Mouse (Mus musculus) G1E (cell line): Measurements from ENCODE around the gene Clic4.

ENCODE experiments used
- CTCF ChIP-seq: IDR thresholded peaks from 2 replicates; pipeline ENCODE4 v1.5.1; 2012; ENCODE audit warnings: low read depth, low read length, inconsistent platforms, mixed read lengths
- GATA1 ChIP-seq: IDR thresholded peaks from 2 replicates; pipeline ENCODE4 v1.6.1; 2012; ENCODE audit warnings: borderline replicate concordance, low read length, inconsistent platforms, mixed read lengths
- GATA2 ChIP-seq: IDR thresholded peaks from 2 replicates; pipeline ENCODE4 v1.6.1; 2012; ENCODE audit warnings: low read depth, low read length, inconsistent platforms, borderline replicate concordance
- POLR2AphosphoS5 ChIP-seq: IDR thresholded peaks from 2 replicates; pipeline ENCODE4 v1.6.1; 2012; ENCODE audit warnings: low read depth, low read length, inconsistent platforms; ENCODE audit not compliant: insufficient replicate concordance
- TAL1 ChIP-seq: conservative IDR thresholded peaks from 2 replicates; pipeline ENCODE4 v1.6.1; 2012; ENCODE audit warnings: low read depth, low read length, inconsistent platforms, mixed read lengths

- no peak for TF ChIP-seq GATA1
- no peak for TF ChIP-seq TAL1
- no peak for TF ChIP-seq CTCF
- no peak for TF ChIP-seq POLR2AphosphoS5
- TF ChIP-seq GATA2, result no peak
Measured at GRCm38 (mm10) chr4:135270476-135270875, 2.1 kb downstream of the Clic4 start.
